Mouse (Mus musculus) frontal cortex, postnatal 14 days (tissue): Measurements from ENCODE around the gene Uvrag.
"Not testable (repeated sequence)": the region's sequence is repeated elsewhere in the genome, so short reads cannot be mapped to it uniquely, and the experiment has no call there.

ENCODE experiments used
- DNase-seq, 2 experiments: peaks; one replicate each; pipeline ENCODE4 v3.0.0; 2022; ENCODE audit warnings: low spot score in 2 of 2

Uvrag gene

GRCm38 (mm10) chr7:98976839-98977457 is 164.0 kb downstream of the Uvrag start:
- no peak for DNase-seq

- no peak for DNase-seq
Measured at GRCm38 (mm10) chr7:98974590-98974989, 166.4 kb downstream of the Uvrag start.

- no peak for DNase-seq
Measured at GRCm38 (mm10) chr7:98970721-98971120, 170.2 kb downstream of the Uvrag start.

- no peak for DNase-seq
Measured at GRCm38 (mm10) chr7:98968741-98969395, 172.1 kb downstream of the Uvrag start.

GRCm38 (mm10) chr7:98968082-98968674 is 172.8 kb downstream of the Uvrag start:
- no peak for DNase-seq

- no peak for DNase-seq
Measured at GRCm38 (mm10) chr7:98967672-98968071, 173.3 kb downstream of the Uvrag start.

GRCm38 (mm10) chr7:98963581-98963980 is 177.4 kb downstream of the Uvrag start:
- DNase-seq, result not testable (repeated sequence)

- DNase-seq, result peak in 1 of 2 experiments; percentile 47
Measured at GRCm38 (mm10) chr7:98962547-98963311, 178.2 kb downstream of the Uvrag start.

GRCm38 (mm10) chr7:98962074-98962473 is 178.9 kb downstream of the Uvrag start:
- no peak for DNase-seq

GRCm38 (mm10) chr7:98960274-98960673 is 180.7 kb downstream of the Uvrag start:
- DNase-seq, result no peak

GRCm38 (mm10) chr7:98959246-98959645 is 181.7 kb downstream of the Uvrag start:
- no peak for DNase-seq

GRCm38 (mm10) chr7:98958172-98958571 is 182.8 kb downstream of the Uvrag start:
- DNase-seq, result no peak

GRCm38 (mm10) chr7:98957111-98957741 is 183.7 kb downstream of the Uvrag start:
- DNase-seq, result no peak

GRCm38 (mm10) chr7:98956609-98957008 is 184.3 kb downstream of the Uvrag start:
- DNase-seq, result no peak

- DNase-seq, result no peak
Measured at GRCm38 (mm10) chr7:98953649-98954048, 187.3 kb downstream of the Uvrag start.

- DNase-seq, result no peak
Measured at GRCm38 (mm10) chr7:98944986-98945385, 196.0 kb downstream of the Uvrag start.

- DNase-seq, result no peak
Measured at GRCm38 (mm10) chr7:98943687-98944086, 197.3 kb downstream of the Uvrag start.

GRCm38 (mm10) chr7:98942746-98943145 is 198.2 kb downstream of the Uvrag start:
- no peak for DNase-seq

GRCm38 (mm10) chr7:98939194-98939593 is 201.7 kb downstream of the Uvrag start:
- no peak for DNase-seq

GRCm38 (mm10) chr7:98938621-98939020 is 202.3 kb downstream of the Uvrag start:
- no peak for DNase-seq

- no peak for DNase-seq
Measured at GRCm38 (mm10) chr7:98937079-98937813, 203.7 kb downstream of the Uvrag start.
